ENCODE assay signal across 27 mouse cellular contexts in the genomic region with DNA sequence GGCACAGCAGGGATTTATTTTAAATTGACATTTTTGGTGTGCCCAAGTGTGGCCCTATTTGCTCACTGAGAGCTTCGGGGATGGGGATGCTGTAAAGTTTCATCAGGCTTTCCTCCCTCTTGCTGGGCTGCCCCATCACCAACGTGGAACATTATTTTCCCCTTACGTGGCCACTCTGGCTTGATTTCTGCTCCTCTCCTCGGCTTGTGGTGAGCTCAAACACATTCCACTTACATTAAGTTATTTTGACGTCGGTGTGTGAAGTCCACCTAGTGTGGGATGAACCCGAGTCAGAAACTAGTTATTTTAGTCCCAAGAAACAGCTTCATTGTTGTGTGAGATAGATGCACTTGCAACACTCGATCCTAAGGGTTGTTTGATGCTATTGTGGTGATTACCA.
"Had no signal": no experiment of that assay in that cellular context is flagged by ENCODE, and none has a peak within 500 bp of the region (broad histone marks: within the 10 kb centered on the region; RNA-seq: fewer than 3 reads in every experiment).

No protein-coding gene starts in this region.

- H3K36me3 ChIP-seq: embryonic facial prominence, embryonic 10.5 days; embryonic facial prominence, embryonic 12.5 days; embryonic facial prominence, embryonic 13.5 days; embryonic facial prominence, embryonic 15.5 days; forebrain, embryonic 10.5 days; forebrain, embryonic 12.5 days; forebrain, embryonic 15.5 days; heart, embryonic 10.5 days had no signal

- H3K4me2 ChIP-seq: embryonic facial prominence, embryonic 12.5 days; embryonic facial prominence, embryonic 13.5 days; embryonic facial prominence, embryonic 15.5 days; forebrain, embryonic 12.5 days; forebrain, embryonic 13.5 days; forebrain, embryonic 15.5 days had no signal

- H3K27ac ChIP-seq: embryonic facial prominence, embryonic 10.5 days; embryonic facial prominence, embryonic 12.5 days; embryonic facial prominence, embryonic 13.5 days; embryonic facial prominence, embryonic 15.5 days; forebrain, embryonic 10.5 days; forebrain, embryonic 12.5 days; forebrain, embryonic 13.5 days; forebrain, embryonic 15.5 days; gastrocnemius, adult 2 months; heart, adult 2 months; heart, embryonic 10.5 days had no signal

- ATAC-seq: forebrain, embryonic 13.5 days; forebrain, embryonic 14.5 days; forebrain, embryonic 15.5 days; forebrain, embryonic 16.5 days; forebrain, postnatal 0 days had no signal

- H3K9me3 ChIP-seq: embryonic facial prominence, embryonic 10.5 days; embryonic facial prominence, embryonic 12.5 days; embryonic facial prominence, embryonic 13.5 days; embryonic facial prominence, embryonic 15.5 days; forebrain, embryonic 10.5 days; forebrain, embryonic 12.5 days; forebrain, embryonic 13.5 days; forebrain, embryonic 15.5 days; heart, embryonic 10.5 days had no signal

- DNase-seq: cerebellum, adult 8-10 months; cerebellum, adult 9-10 months; cerebellum, adult 9-11 months; cerebellum, postnatal 10 days; cerebellum, postnatal 14 days; cerebellum, postnatal 36 days; embryo, embryonic 11 days; forebrain, postnatal 0 days; gastrocnemius, adult 2 months; gastrocnemius, postnatal 10 days; gastrocnemius, postnatal 14 days; gastrocnemius, postnatal 25 days; gastrocnemius, postnatal 36 days; heart, adult 18-20 months; heart, adult 2 months had no signal

- H3K9ac ChIP-seq: embryonic facial prominence, embryonic 12.5 days; embryonic facial prominence, embryonic 13.5 days; embryonic facial prominence, embryonic 15.5 days; forebrain, embryonic 12.5 days; forebrain, embryonic 13.5 days; forebrain, embryonic 15.5 days; forebrain, postnatal 0 days had no signal

- H3K27me3 ChIP-seq: embryonic facial prominence, embryonic 12.5 days; embryonic facial prominence, embryonic 13.5 days; embryonic facial prominence, embryonic 15.5 days; forebrain, embryonic 12.5 days; forebrain, embryonic 13.5 days; forebrain, embryonic 15.5 days had no signal

- H3K4me1 ChIP-seq: embryonic facial prominence, embryonic 10.5 days; forebrain, embryonic 10.5 days; forebrain, embryonic 12.5 days; forebrain, embryonic 13.5 days; forebrain, embryonic 15.5 days had no signal

- H3K4me3 ChIP-seq: embryonic facial prominence, embryonic 10.5 days; embryonic facial prominence, embryonic 12.5 days; embryonic facial prominence, embryonic 13.5 days; embryonic facial prominence, embryonic 15.5 days; erythroblast, embryonic 14.5 days; forebrain, embryonic 10.5 days; forebrain, embryonic 12.5 days; forebrain, embryonic 13.5 days; forebrain, embryonic 15.5 days; gastrocnemius, adult 2 months; heart, adult 2 months; heart, embryonic 10.5 days had no signal
